In the genomic region with DNA sequence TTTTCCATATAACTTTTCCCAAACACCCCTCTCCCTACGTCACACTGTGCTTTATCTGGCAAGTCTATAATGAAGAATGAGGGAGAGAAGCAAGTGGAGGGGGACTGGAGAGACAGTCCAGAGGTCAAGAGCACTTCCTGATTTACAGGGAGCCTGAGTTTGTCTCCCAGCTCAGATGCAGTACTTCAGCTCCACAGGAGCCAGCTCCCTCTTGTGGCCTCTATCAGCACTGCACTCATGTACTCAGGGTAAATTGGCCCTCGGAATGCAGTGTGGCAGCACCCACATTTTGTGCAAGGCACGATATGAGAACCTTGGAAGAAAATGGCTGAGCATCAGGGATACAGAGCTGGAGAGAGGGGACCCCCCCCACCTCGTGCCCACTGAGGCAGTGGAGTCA, we compare ENCODE assay signal across 8 mouse cellular contexts. TPM values are rescaled to one million over a fixed set of nuclear protein-coding genes. Genes with fewer than 3 reads are reported as not detected.
DNase-seq lines count a peak whose midpoint lies in the region; ATAC-seq and TF ChIP-seq lines count a peak whose summit lies in the region.
"Had no signal": no experiment of that assay in that cellular context is flagged by ENCODE, and none has a peak within 500 bp of the region (broad histone marks: within the 10 kb centered on the region; RNA-seq: fewer than 3 reads in every experiment).

No protein-coding gene starts in this region.

- H3K4me3 ChIP-seq in liver, embryonic 12.5 days = no peak overlapping the region
- H3K4me3 ChIP-seq in liver, adult 2 months (ENCODE audit: insufficient read depth, low read depth, low read length) = no peak overlapping the region

- DNase-seq in liver (peak; percentile 66), NIH3T3 (ENCODE audit: low read depth) (peak; percentile 79)
- DNase-seq in cerebellum, adult 8-10 months = peak; percentile 40
- DNase-seq in induced T-regulatory cell, adult 2 months (ENCODE audit: low read depth) = peak; percentile 77
- DNase-seq in liver, adult 2 months (ENCODE audit: extremely low read depth, low read depth, low spot score) = peak; percentile 59
- DNase-seq in retina, embryonic 14.5 days (ENCODE audit: low spot score) = peak; percentile 78

- no peaks in the 10 kb centered on the region for H3K4me1 ChIP-seq in liver, embryonic 12.5 days
- H3K4me1 ChIP-seq in liver, adult 2 months (ENCODE audit: control insufficient read depth, insufficient read depth, low read length) = no peaks in the 10 kb centered on the region

- no peak for TF ChIP-seq POLR2A in liver, adult 2 months (IDR thresholded peaks at IDR 0.05; ENCODE audit: extremely low read depth, insufficient read depth, low read length)

- no peaks in the 10 kb centered on the region for H3K79me2 ChIP-seq in liver, adult 2 months (ENCODE audit: control insufficient read depth, insufficient read depth, low read length)

- no peak overlapping the region for H3K27ac ChIP-seq in liver, embryonic 12.5 days
- no peak overlapping the region for H3K27ac ChIP-seq in liver, adult 2 months (replicated peaks; ENCODE audit: insufficient read depth, low read depth, low read length)

- peak; percentile 93 for TF ChIP-seq CTCF in liver, adult 2 months (IDR thresholded peaks at IDR 0.05; ENCODE audit: low read depth, low read length)

- no peaks in the 10 kb centered on the region for H3K9me3 ChIP-seq in liver, embryonic 12.5 days (replicated peaks)

- WGBS in liver, embryonic 12.5 days (ENCODE audit: insufficient replicate concordance) = 9% methylated on average over 4 of the region's 4 CpGs
- WGBS in liver, adult 2 months = 7% methylated on average over 4 of the region's 4 CpGs

- no peaks in the 10 kb centered on the region for H3K36me3 ChIP-seq in liver, embryonic 12.5 days
- H3K36me3 ChIP-seq in liver, adult 2 months (ENCODE audit: control insufficient read depth, insufficient read depth, low read length) = no peaks in the 10 kb centered on the region

- H3K9ac ChIP-seq in liver, embryonic 12.5 days = no peak overlapping the region
- no peak overlapping the region for H3K9ac ChIP-seq in liver, adult 2 months (ENCODE audit: low read depth, low read length)

- no peak overlapping the region for H3K4me2 ChIP-seq in liver, embryonic 12.5 days

- ATAC-seq in liver, embryonic 12.5 days = no peak

- H3K27me3 ChIP-seq in liver, embryonic 12.5 days (replicated peaks) = no peaks in the 10 kb centered on the region
- no peaks in the 10 kb centered on the region for H3K27me3 ChIP-seq in liver, adult 2 months (ENCODE audit: control insufficient read depth, insufficient read depth, low read length)

RNA-seq across cellular contexts. Expression of gene Mtfp1, which starts 15.0 kb away (rescaled TPM):
- polyA plus RNA-seq in liver, embryonic 12.5 days (2016; fragmentation: Nextera tagmentation; extraction: Ambion mirVana) = 32.2 and 35.9 TPM in 2 replicates
- total RNA-seq in liver, adult 2 months (2014; rRNA removed) = 16.6 and 23.4 TPM in 2 replicates
- 39.2 and 41.5 TPM in 2 replicates for polyA plus RNA-seq in liver, adult 2 months (2012; rRNA removed)

RNA-seq across cellular contexts. Expression of gene Sec14l3, which starts 15.6 kb away (rescaled TPM):
- not detected in 2 replicates for polyA plus RNA-seq in liver, embryonic 12.5 days (2016; fragmentation: Nextera tagmentation; extraction: Ambion mirVana)
- not detected in 2 replicates for total RNA-seq in liver, adult 2 months (2014; rRNA removed)
- polyA plus RNA-seq in liver, adult 2 months (2012; rRNA removed) = not detected in 2 replicates
- polyA plus RNA-seq: heart, embryonic 14.5 days had no signal

RNA-seq across cellular contexts. Expression of gene Sec14l2, which starts 43.0 kb away (rescaled TPM):
- 5.4 and 5.9 TPM in 2 replicates for polyA plus RNA-seq in liver, embryonic 12.5 days (2016; fragmentation: Nextera tagmentation; extraction: Ambion mirVana)
- total RNA-seq in liver, adult 2 months (2014; rRNA removed) = 302 and 310 TPM in 2 replicates
- 349 and 371 TPM in 2 replicates for polyA plus RNA-seq in liver, adult 2 months (2012; rRNA removed)

RNA-seq across cellular contexts. Expression of gene Sec14l4, which starts 49.0 kb away (rescaled TPM):
- 0.62 and 0.71 TPM in 2 replicates for polyA plus RNA-seq in liver, embryonic 12.5 days (2016; fragmentation: Nextera tagmentation; extraction: Ambion mirVana)
- 97.5 and 130 TPM in 2 replicates for total RNA-seq in liver, adult 2 months (2014; rRNA removed)
- polyA plus RNA-seq in liver, adult 2 months (2012; rRNA removed) = 92.9 and 108 TPM in 2 replicates
- polyA plus RNA-seq: heart, embryonic 14.5 days had no signal

RNA-seq across cellular contexts. Expression of gene Rnf215, which starts 54.8 kb away (rescaled TPM):
- polyA plus RNA-seq in liver, embryonic 12.5 days (2016; fragmentation: Nextera tagmentation; extraction: Ambion mirVana) = 9.7 and 10.6 TPM in 2 replicates
- 10.3 and 10.8 TPM in 2 replicates for total RNA-seq in liver, adult 2 months (2014; rRNA removed)
- polyA plus RNA-seq in liver, adult 2 months (2012; rRNA removed) = 11.3 and 13.1 TPM in 2 replicates

Comparison
In these comparisons a context has a peak if more than half of its experiments do, and no peak if none do; other contexts are left out.
1. RNA of gene Sec14l2, which starts 43.0 kb away (polyA plus RNA-seq): 349 to 371 TPM in liver, adult 2 months; 5.4 to 5.9 TPM in liver, embryonic 12.5 days; every median in the first group is over 10 times any median in the second.
2. Peak in every context shown above with its lines, with median percentiles within 50 percentile points of each other: DNase-seq.